Mouse (Mus musculus): Measurements from ENCODE around the gene Phldb3. TPM values are rescaled to one million over a fixed set of nuclear protein-coding genes. Genes with fewer than 3 reads are reported as not detected.

The Phldb3 gene
- total RNA-seq, 1 experiment from 2014 or later, result 3.2 TPM

Other genes starting within 250 kb of the Phldb3 start
- 4.9 and 7.3 TPM in 2 replicates for gene Kcnn4, start 240.5 kb upstream of the Phldb3 start, total RNA-seq (2021)
- gene Smg9, start 211.1 kb upstream of the Phldb3 start, total RNA-seq (2021), result 17.3 and 26.7 TPM in 2 replicates
- not detected in 2 replicates for gene Irgc1, start 158.5 kb upstream of the Phldb3 start, total RNA-seq (2021)
- 5.2 and 7.9 TPM in 2 replicates for gene Plaur, start 148.3 kb upstream of the Phldb3 start, total RNA-seq (2021)
- gene Cadm4, start 128.7 kb upstream of the Phldb3 start, total RNA-seq (2021), result 5.7 and 6.4 TPM in 2 replicates
- gene Zfp428, start 103.8 kb upstream of the Phldb3 start, total RNA-seq (2021), result 6.1 and 7.5 TPM in 2 replicates
- not detected in 2 replicates for gene AC161166.1, start 98.3 kb upstream of the Phldb3 start, total RNA-seq (2021)
- 18.9 and 20.4 TPM in 2 replicates for gene Irgq, start 80.1 kb upstream of the Phldb3 start, total RNA-seq (2021)
- not detected in 2 replicates for gene Pinlyp, start 64.6 kb upstream of the Phldb3 start, total RNA-seq (2021)
- gene Xrcc1, start 64.5 kb upstream of the Phldb3 start, total RNA-seq (2021), result 38.5 and 47.0 TPM in 2 replicates
- gene Ethe1, start 23.2 kb upstream of the Phldb3 start, total RNA-seq (2021), result 21.3 and 24.9 TPM in 2 replicates
- gene Zfp575, start 23.1 kb upstream of the Phldb3 start, total RNA-seq (2021), result 0.48 and 0.94 TPM in 2 replicates
- 0.38 and 0.59 TPM in 2 replicates for gene Lypd3, start 25.8 kb downstream of the Phldb3 start, total RNA-seq (2021)
- gene Tex101, start 65.9 kb downstream of the Phldb3 start, total RNA-seq (2021), result not detected in 2 replicates
- not detected in 2 replicates for gene BC049730, start 98.5 kb downstream of the Phldb3 start, total RNA-seq (2021)
- not detected in 2 replicates for gene Gm4763, start 116.1 kb downstream of the Phldb3 start, total RNA-seq (2021)
- gene Cd177, start 149.5 kb downstream of the Phldb3 start, total RNA-seq (2021), result 0.49 and 0.63 TPM in 2 replicates
- 0.93 TPM in 1 of 2 replicates, not detected in the other for gene Ceacam10, start 166.4 kb downstream of the Phldb3 start, total RNA-seq (2021)